Comparison of ENCODE assay signal across 25 mouse cellular contexts in the genomic region with DNA sequence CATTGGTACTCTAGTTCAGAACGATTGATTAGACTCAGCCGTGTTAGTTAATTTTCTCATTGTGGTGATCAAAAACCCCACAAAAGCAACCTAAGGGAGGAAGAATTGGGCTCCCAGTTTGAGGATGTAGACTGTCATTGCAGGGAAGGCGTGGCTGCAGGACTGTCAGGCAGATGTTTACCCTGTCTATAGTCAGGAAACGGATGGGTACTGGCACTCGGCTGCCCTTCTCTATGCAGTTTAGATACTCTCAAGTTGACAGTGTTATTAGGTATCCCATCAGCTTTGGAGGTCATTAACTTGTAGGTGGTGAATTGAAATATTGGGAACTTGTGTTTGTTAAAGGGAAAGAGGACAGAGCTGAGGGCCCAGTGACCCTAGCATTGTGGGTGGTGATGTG. TPM values are rescaled to one million over a fixed set of nuclear protein-coding genes. Genes with fewer than 3 reads are reported as not detected.
A peak's percentile ranks its signal among the peaks of the same experiment; 100 is the strongest.
DNase-seq lines count a peak whose midpoint lies in the region; ATAC-seq and TF ChIP-seq lines count a peak whose summit lies in the region.
"Had no signal": no experiment of that assay in that cellular context is flagged by ENCODE, and none has a peak within 500 bp of the region (broad histone marks: within the 10 kb centered on the region; RNA-seq: fewer than 3 reads in every experiment).

No protein-coding gene starts in this region.

- H3K27me3 ChIP-seq in MEL (ENCODE audit: control insufficient read depth in 1 of 2, insufficient read depth in 2 of 2, low read length in 2 of 2) = no peaks in the 10 kb centered on the region
- H3K27me3 ChIP-seq in liver, embryonic 12.5 days (replicated peaks) = no peaks in the 10 kb centered on the region
- H3K27me3 ChIP-seq in intestine, postnatal 0 days (replicated peaks; ENCODE audit: control insufficient read depth, insufficient read depth, low read length) = no peaks in the 10 kb centered on the region
- H3K27me3 ChIP-seq in forebrain, embryonic 10.5 days (ENCODE audit: poor library complexity, severe bottlenecking) = no peaks in the 10 kb centered on the region
- H3K27me3 ChIP-seq: embryonic facial prominence, embryonic 15.5 days; intestine, embryonic 15.5 days; limb, embryonic 12.5 days; neural tube, embryonic 12.5 days had no signal

- H3K4me2 ChIP-seq in liver, embryonic 12.5 days = peak overlapping the region; percentile 38
- no peak overlapping the region for H3K4me2 ChIP-seq in intestine, postnatal 0 days (replicated peaks; ENCODE audit: low read depth)
- H3K4me2 ChIP-seq: embryonic facial prominence, embryonic 15.5 days; hindbrain, embryonic 14.5 days; intestine, embryonic 15.5 days; limb, embryonic 12.5 days; midbrain, embryonic 11.5 days; neural tube, embryonic 12.5 days had no signal

- peak; percentile 30 for DNase-seq in MEL (ENCODE audit: low read depth, low spot score)
- no peak for DNase-seq in heart, postnatal 25 days (ENCODE audit: low spot score)
- no peak for DNase-seq in forebrain, embryonic 10.5 days (ENCODE audit: extremely low spot score, low spot score)
- DNase-seq: adrenal gland, adult 2 months; cerebellum, adult 11 months; cerebellum, adult 9-11 months; gastrocnemius, postnatal 36 days; heart, adult 2 months; heart, postnatal 36 days; kidney, adult 9 months; kidney, postnatal 36 days; lung, adult 2 months; lung, postnatal 4 days; retina, postnatal 1 day; thymus, postnatal 25 days had no signal

- WGBS in liver, embryonic 12.5 days (ENCODE audit: insufficient replicate concordance) = 31% methylated on average over 5 of the region's 5 CpGs
- 68% methylated on average over 5 of the region's 5 CpGs for WGBS in intestine, postnatal 0 days
- WGBS in forebrain, embryonic 10.5 days = 87% methylated on average over 5 of the region's 5 CpGs

- H3K27ac ChIP-seq in MEL (ENCODE audit: control insufficient read depth, low read depth, low read length) = no peak overlapping the region
- H3K27ac ChIP-seq in liver, embryonic 12.5 days = peak overlapping the region; percentile 76
- no peak overlapping the region for H3K27ac ChIP-seq in intestine, postnatal 0 days (ENCODE audit: low read depth, low read length)
- no peak overlapping the region for H3K27ac ChIP-seq in forebrain, embryonic 10.5 days
- H3K27ac ChIP-seq: embryonic facial prominence, embryonic 15.5 days; heart, adult 2 months; hindbrain, embryonic 14.5 days; intestine, embryonic 15.5 days; limb, embryonic 12.5 days; neural tube, embryonic 12.5 days had no signal

- intact Hi-C loops in heart, postnatal 25 days (cut with DNase I) = no loop called here

- TF ChIP-seq POLR2A in MEL (IDR thresholded peaks at IDR 0.05; ENCODE audit: control insufficient read depth in 1 of 2, insufficient read depth in 1 of 2, low read depth in 1 of 2, low read length in 2 of 2, poor library complexity in 1 of 2) = no peak

- peaks cover 26 to 32% of the 10 kb centered on the region in 2 experiments for H3K4me1 ChIP-seq in MEL (ENCODE audit: control insufficient read depth in 1 of 2, insufficient read depth in 2 of 2, low read length in 2 of 2)
- peaks cover 82% of the 10 kb centered on the region for H3K4me1 ChIP-seq in liver, embryonic 12.5 days
- H3K4me1 ChIP-seq in intestine, postnatal 0 days (replicated peaks; ENCODE audit: control insufficient read depth, insufficient read depth, low read length) = no peaks in the 10 kb centered on the region
- H3K4me1 ChIP-seq in forebrain, embryonic 10.5 days = peaks cover 20% of the 10 kb centered on the region
- H3K4me1 ChIP-seq: intestine, embryonic 15.5 days had no signal

- no peak for TF ChIP-seq RAD21 in MEL (IDR thresholded peaks at IDR 0.05; ENCODE audit: low read depth, low read length)

- H3K79me2 ChIP-seq in MEL (ENCODE audit: control insufficient read depth, insufficient read depth, low read length, poor library complexity) = peaks cover 27% of the 10 kb centered on the region

- H3K9ac ChIP-seq in MEL (ENCODE audit: control insufficient read depth, low read depth, low read length, poor library complexity, severe bottlenecking) = no peak overlapping the region
- 0 out of 2 replicates have a peak overlapping the region, but pooled peaks have one; percentile 37 for H3K9ac ChIP-seq in liver, embryonic 12.5 days
- no peak overlapping the region for H3K9ac ChIP-seq in intestine, postnatal 0 days (ENCODE audit: low read depth, low read length)
- H3K9ac ChIP-seq: embryonic facial prominence, embryonic 15.5 days; hindbrain, embryonic 14.5 days; intestine, embryonic 15.5 days; limb, embryonic 12.5 days; neural tube, embryonic 12.5 days had no signal

- no peak for TF ChIP-seq EP300 in MEL (IDR thresholded peaks at IDR 0.05; ENCODE audit: low read depth in 1 of 2, low read length in 2 of 2)

- no peak overlapping the region for H3K4me3 ChIP-seq in MEL (ENCODE audit: control insufficient read depth in 1 of 2, insufficient read depth in 1 of 2, low read depth in 2 of 2, low read length in 2 of 2)
- no peak overlapping the region for H3K4me3 ChIP-seq in liver, embryonic 12.5 days
- H3K4me3 ChIP-seq in intestine, postnatal 0 days (ENCODE audit: low read depth, low read length) = no peak overlapping the region
- no peak overlapping the region for H3K4me3 ChIP-seq in forebrain, embryonic 10.5 days
- H3K4me3 ChIP-seq: embryonic facial prominence, embryonic 15.5 days; heart, adult 2 months; intestine, embryonic 15.5 days; limb, embryonic 12.5 days; neural tube, embryonic 12.5 days had no signal

- TF ChIP-seq CTCF in MEL (IDR thresholded peaks at IDR 0.05 in 2 of 3, conservative IDR thresholded peaks at IDR 0.05 in 1 of 3; ENCODE audit: control insufficient read depth in 1 of 3, insufficient read depth in 1 of 3, low read depth in 2 of 3, low read length in 3 of 3, poor library complexity in 1 of 3, severe bottlenecking in 1 of 3) = no peak
- no peak for TF ChIP-seq CTCF in intestine, postnatal 0 days (IDR thresholded peaks at IDR 0.05; ENCODE audit: low read depth)

- peaks cover 1 to 52% of the 10 kb centered on the region in 2 experiments; a peak in 3 of 4 replicates for H3K36me3 ChIP-seq in MEL (ENCODE audit: control insufficient read depth in 1 of 2, insufficient read depth in 2 of 2, low read length in 2 of 2)
- H3K36me3 ChIP-seq in liver, embryonic 12.5 days = peaks cover 20% of the 10 kb centered on the region
- H3K36me3 ChIP-seq in intestine, postnatal 0 days (ENCODE audit: control insufficient read depth, insufficient read depth) = peaks cover 9% of the 10 kb centered on the region; the same call in 1 of the 2 replicates
- peaks cover 7% of the 10 kb centered on the region; the same call in 1 of the 2 replicates for H3K36me3 ChIP-seq in forebrain, embryonic 10.5 days (replicated peaks)
- H3K36me3 ChIP-seq: embryonic facial prominence, embryonic 15.5 days; intestine, embryonic 15.5 days; neural tube, embryonic 12.5 days had no signal

- peak; percentile 71 for ATAC-seq in erythroblast, adult 5-6 weeks (replicated peaks; ENCODE audit: low FRiP score, poor library complexity, severe bottlenecking)
- peak; percentile 64; the same call in 1 of the 2 replicates for ATAC-seq in liver, embryonic 12.5 days
- peak; percentile 35; the same call in 1 of the 2 replicates for ATAC-seq in megakaryocyte progenitor cell, adult 5-6 weeks (replicated peaks; ENCODE audit: poor library complexity)
- no peak for ATAC-seq in intestine, postnatal 0 days
- ATAC-seq: intestine, embryonic 15.5 days had no signal

- no peaks in the 10 kb centered on the region for H3K9me3 ChIP-seq in MEL (replicated peaks; ENCODE audit: insufficient read depth, low read length)
- no peaks in the 10 kb centered on the region for H3K9me3 ChIP-seq in liver, embryonic 12.5 days (replicated peaks)
- H3K9me3 ChIP-seq in intestine, postnatal 0 days (ENCODE audit: control insufficient read depth) = no peaks in the 10 kb centered on the region
- H3K9me3 ChIP-seq in forebrain, embryonic 10.5 days = no peaks in the 10 kb centered on the region
- H3K9me3 ChIP-seq: embryonic facial prominence, embryonic 15.5 days; intestine, embryonic 15.5 days had no signal

TF ChIP-seq in MEL, 35 proteins besides CTCF, POLR2A, EP300 and RAD21:
- no peak for TF ChIP-seq MEF2A (IDR thresholded peaks at IDR 0.05; ENCODE audit: extremely low read depth, insufficient replicate concordance, low read depth, low read length, poor library complexity, severe bottlenecking)
- no peak for TF ChIP-seq POLR2AphosphoS5 (IDR thresholded peaks at IDR 0.05; ENCODE audit: borderline replicate concordance, low read depth, low read length)
- TF ChIP-seq ZNF384 (IDR thresholded peaks at IDR 0.05; ENCODE audit: low read depth, low read length) = no peak
- TF ChIP-seq MAX (IDR thresholded peaks at IDR 0.05; ENCODE audit: low read length) = no peak
- no peak for TF ChIP-seq USF1 (IDR thresholded peaks at IDR 0.05; ENCODE audit: low read depth, low read length)
- no peak for TF ChIP-seq JUND (IDR thresholded peaks at IDR 0.05; ENCODE audit: low read depth, low read length)
- TF ChIP-seq ZC3H11A (IDR thresholded peaks at IDR 0.05; ENCODE audit: low read depth, low read length) = no peak
- no peak for TF ChIP-seq NELFE (IDR thresholded peaks at IDR 0.05; ENCODE audit: low read depth, low read length)
- no peak for TF ChIP-seq CHD1 (IDR thresholded peaks at IDR 0.05; ENCODE audit: low read depth, low read length)
- TF ChIP-seq SIN3A (IDR thresholded peaks at IDR 0.05; ENCODE audit: low read length) = no peak
- no peak for TF ChIP-seq NRF1 (IDR thresholded peaks at IDR 0.05; ENCODE audit: insufficient read depth, low read depth, low read length, poor library complexity, severe bottlenecking)
- TF ChIP-seq MAZ (IDR thresholded peaks at IDR 0.05; ENCODE audit: low read depth, low read length) = no peak
- no peak for TF ChIP-seq E2F4 (IDR thresholded peaks at IDR 0.05; ENCODE audit: borderline replicate concordance, low read depth, low read length)
- no peak for TF ChIP-seq KAT2A (conservative IDR thresholded peaks at IDR 0.05; ENCODE audit: low read depth, low read length)
TF ChIP-seq in MEL: peak in this region for 0.

RNA-seq across cellular contexts. Expression of a gene that starts 23.7 kb away (rescaled TPM):
- total RNA-seq in MEL (2012; rRNA removed) = 32.8 and 41.1 TPM in 2 replicates
- polyA plus RNA-seq in MEL (2012; ENCODE audit: insufficient read depth in 1 of 2, insufficient read length in 2 of 2, low read depth in 1 of 2, low replicate concordance in 2 of 2, missing spikeins in 1 of 2) = 10 to 100 TPM in 1 of 2 experiments, not detected in 1; 44.9 TPM
- total RNA-seq in erythroblast, adult 5-6 weeks (2015; ENCODE audit: low replicate concordance) = 105 and 106 TPM in 2 replicates
- 145 and 205 TPM in 2 replicates for total RNA-seq in erythroblast, adult 5-6 weeks (2017; ENCODE audit: low replicate concordance)
- 46.0 and 47.7 TPM in 2 replicates for polyA plus RNA-seq in liver, embryonic 12.5 days (2016; fragmentation: Nextera tagmentation; extraction: Ambion mirVana)
- total RNA-seq in megakaryocyte progenitor cell, adult 5-6 weeks (2015) = 10.4 and 15.7 TPM in 2 replicates
- total RNA-seq in megakaryocyte progenitor cell, adult 5-6 weeks (2017) = 8.8 and 17.4 TPM in 2 replicates
- total RNA-seq in heart, postnatal 25 days (2021) = 10 to 100 TPM; 43.8 to 44.9 TPM
- polyA plus RNA-seq in intestine, postnatal 0 days (2015; fragmentation: Nextera tagmentation; extraction: Ambion mirVana) = 21.1 and 22.6 TPM in 2 replicates
- 31.2 and 31.6 TPM in 2 replicates for polyA plus RNA-seq in forebrain, embryonic 10.5 days (2016; fragmentation: Nextera tagmentation; extraction: Ambion mirVana)
